Mouse (Mus musculus) intestine, embryonic 14.5 days (tissue): ENCODE results near the gene Kat5. TPM values are rescaled to one million over a fixed set of nuclear protein-coding genes. Genes with fewer than 3 reads are reported as not detected.

ENCODE experiments used
- ATAC-seq: fragments of 200-750 bp; cut with Nextera tagmentation; replicated peaks from 2 replicates; pipeline ENCODE4 v1.8.0; 2017; ENCODE audit warnings: low read depth, moderate number of reproducible peaks, moderate TSS enrichment, moderate library complexity; ENCODE audit not compliant: low FRiP score, low TSS enrichment
- DNase-seq: peaks from one replicate; pipeline ENCODE4 v3.0.0-alpha.2; 2018; ENCODE audit warnings: low spot score
- H3K27ac ChIP-seq: fragments of 300-500 bp; sonication (generic); 2 replicates; pipeline ENCODE4 v1.5.1; 2014; ENCODE audit warnings: low read depth, mild to moderate bottlenecking, control low read depth
- H3K27me3 ChIP-seq: fragments of 300-500 bp; sonication (generic); replicated peaks from 2 replicates; pipeline ENCODE4 v1.6.1; 2014; ENCODE audit warnings: low read length, control low read depth; ENCODE audit not compliant: control insufficient read depth, insufficient read depth
- H3K36me3 ChIP-seq: fragments of 300-500 bp; sonication (generic); 2 replicates; pipeline ENCODE4 v1.6.1; 2014; ENCODE audit warnings: low read length, control low read depth; ENCODE audit not compliant: control insufficient read depth, insufficient read depth
- H3K4me1 ChIP-seq: fragments of 300-500 bp; sonication (generic); replicated peaks from 2 replicates; pipeline ENCODE4 v1.6.1; 2014; ENCODE audit warnings: low read length, control low read depth, mixed read lengths; ENCODE audit not compliant: control insufficient read depth, insufficient read depth
- H3K4me2 ChIP-seq: fragments of 300-500 bp; sonication (generic); 2 replicates; pipeline ENCODE4 v1.6.1; 2014; ENCODE audit warnings: low read length
- H3K4me3 ChIP-seq: fragments of 300-500 bp; sonication (generic); 2 replicates; pipeline ENCODE4 v1.5.1; 2014; ENCODE audit warnings: low read depth, low read length, control low read depth, mixed read lengths
- H3K9ac ChIP-seq: fragments of 300-500 bp; sonication (generic); 2 replicates; pipeline ENCODE4 v1.6.1; 2014; ENCODE audit warnings: mild to moderate bottlenecking, low read length
- H3K9me3 ChIP-seq: fragments of 300-500 bp; sonication (generic); 2 replicates; pipeline ENCODE4 v1.6.1; 2016; ENCODE audit warnings: low read length, control low read depth; ENCODE audit not compliant: control insufficient read depth
- WGBS: fragments of 180-500 bp; shearing (Covaris S2); extraction: QIAGEN DNeasy Blood & Tissue Kit; methylation state at CpG from one replicate; pipeline ENCODE4 v1.1.7; 2014; 5-methylcytosine and 5-hydroxymethylcytosine counted together
- polyA plus RNA-seq: library from polyadenylated mRNA; unstranded; fragments of >200 nt; fragmentation: Nextera tagmentation; extraction: Ambion mirVana; gene quantifications from 2 replicates; pipeline ENCODE4 v1.2.1, GENCODE M21; 2014

Kat5 gene
- polyA plus RNA-seq, 1 experiment from 2014 or later: 33.3 TPM

GRCm38 (mm10) chr19:5561252-5561790 is 48.7 kb downstream of the Kat5 start:
- DNase-seq: peak; percentile 71
- peak overlapping the region; percentile 44 for H3K4me3 ChIP-seq
- WGBS: 17% methylated on average over 10 of the region's 10 CpGs
- H3K4me1 ChIP-seq: peaks cover 10% of the 10 kb centered on the region
- peaks cover 73% of the 10 kb centered on the region for H3K27me3 ChIP-seq
- no peaks in the 10 kb centered on the region for H3K36me3 ChIP-seq
- no peak for ATAC-seq
- peak overlapping the region; percentile 75 for H3K27ac ChIP-seq
- H3K4me2 ChIP-seq: peak overlapping the region; percentile 55
- H3K9ac ChIP-seq: no peak overlapping the region; the same call in 1 of the 2 replicates
- H3K9me3 ChIP-seq: no peaks in the 10 kb centered on the region

- Histone ChIP-seq H3K4me1 (peaks cover 10% of the 10 kb centered on the region), H3K27me3 (peaks cover 73% of the 10 kb centered on the region), H3K9me3 (no peaks in the 10 kb centered on the region), H3K4me2 (peak within 1 kb of the TSS; percentile 55), H3K9ac (peak within 1 kb of the TSS; percentile 50), H3K27ac (peak within 1 kb of the TSS; percentile 75), H3K36me3 (no peaks in the 10 kb centered on the region), H3K4me3 (peak within 1 kb of the TSS; percentile 44)
- under 1% methylated on average over 56 of the region's 57 CpGs for WGBS
- peak; percentile 81 for DNase-seq
- ATAC-seq: peak; percentile 87
Observed at GRCm38 (mm10) chr19:5560457-5561041, 49.5 kb downstream of the Kat5 start, which contains the start of gene Ovol1. TSS of gene Ovol1 (minus strand) at chr19:5560646.

- DNase-seq (peak; percentile 76), ATAC-seq (no peak)
- H3K4me2 ChIP-seq: peak overlapping the region; percentile 55
- peaks cover 73% of the 10 kb centered on the region for H3K27me3 ChIP-seq
- peak overlapping the region; percentile 44 for H3K4me3 ChIP-seq
- H3K36me3 ChIP-seq: no peaks in the 10 kb centered on the region
- H3K4me1 ChIP-seq: peaks cover 10% of the 10 kb centered on the region
- peak overlapping the region; percentile 50 for H3K9ac ChIP-seq
- under 1% methylated on average over 69 of the region's 69 CpGs for WGBS
- no peaks in the 10 kb centered on the region for H3K9me3 ChIP-seq
- H3K27ac ChIP-seq: peak overlapping the region; percentile 71
Observed at GRCm38 (mm10) chr19:5559631-5560456, 50.2 kb downstream of the Kat5 start.

- no peak overlapping the region for H3K9ac ChIP-seq
- no peaks in the 10 kb centered on the region for H3K9me3 ChIP-seq
- peak overlapping the region; percentile 55 for H3K4me2 ChIP-seq
- no peak for ATAC-seq
- 15% methylated on average over 8 of the region's 8 CpGs for WGBS
- DNase-seq: peak; percentile 60
- H3K27me3 ChIP-seq: peaks cover 73% of the 10 kb centered on the region
- H3K4me1 ChIP-seq: peaks cover 10% of the 10 kb centered on the region
- H3K4me3 ChIP-seq: peak overlapping the region; percentile 44
- peak overlapping the region; percentile 71; the same call in 1 of the 2 replicates for H3K27ac ChIP-seq
- H3K36me3 ChIP-seq: no peaks in the 10 kb centered on the region
Observed at GRCm38 (mm10) chr19:5559229-5559628, 50.8 kb downstream of the Kat5 start.

- ATAC-seq: no peak
- Histone ChIP-seq H3K27ac (no peak overlapping the region), H3K9ac (peak overlapping the region; percentile 22; the same call in 1 of the 2 replicates), H3K4me2 (peak overlapping the region; percentile 55), H3K27me3 (peaks cover 71% of the 10 kb centered on the region), H3K36me3 (no peaks in the 10 kb centered on the region), H3K4me1 (peaks cover 13% of the 10 kb centered on the region), H3K9me3 (no peaks in the 10 kb centered on the region), H3K4me3 (peak overlapping the region; percentile 44)
- WGBS: 50% methylated on average over 8 of the region's 8 CpGs
- DNase-seq: no peak
Observed at GRCm38 (mm10) chr19:5558770-5559169, 51.3 kb downstream of the Kat5 start.

- DNase-seq: no peak
Observed at GRCm38 (mm10) chr19:5558169-5558568, 51.9 kb downstream of the Kat5 start.

GRCm38 (mm10) chr19:5554212-5554611 is 55.8 kb downstream of the Kat5 start:
- Histone ChIP-seq H3K27ac (no peak overlapping the region), H3K4me2 (no peak overlapping the region; the same call in 1 of the 2 replicates), H3K36me3 (peaks cover 10% of the 10 kb centered on the region; the same call in 1 of the 2 replicates), H3K9me3 (no peaks in the 10 kb centered on the region), H3K9ac (no peak overlapping the region), H3K27me3 (peaks cover 26% of the 10 kb centered on the region), H3K4me1 (peaks cover 4% of the 10 kb centered on the region; the same call in 1 of the 2 replicates), H3K4me3 (no peak overlapping the region)
- WGBS: 66% methylated on average over 14 of the region's 14 CpGs
- peak; percentile 56; the same call in 1 of the 2 replicates for ATAC-seq
- no peak for DNase-seq

More at GRCm38 (mm10) chr19:5558169-5558568, 51.9 kb downstream of the Kat5 start:
- WGBS: 36% methylated on average over 7 of the region's 7 CpGs
- Histone ChIP-seq H3K4me1 (peaks cover 13% of the 10 kb centered on the region), H3K27me3 (peaks cover 65% of the 10 kb centered on the region), H3K4me2 (peak overlapping the region; percentile 55), H3K36me3 (no peaks in the 10 kb centered on the region), H3K9me3 (no peaks in the 10 kb centered on the region), H3K9ac (no peak overlapping the region), H3K27ac (no peak overlapping the region), H3K4me3 (peak overlapping the region; percentile 44; the same call in 1 of the 2 replicates)
- ATAC-seq: no peak

- Histone ChIP-seq H3K9ac (no peak overlapping the region), H3K4me1 (peaks cover 4% of the 10 kb centered on the region; the same call in 1 of the 2 replicates), H3K4me2 (no peak overlapping the region), H3K9me3 (no peaks in the 10 kb centered on the region), H3K27ac (no peak overlapping the region), H3K27me3 (peaks cover 22% of the 10 kb centered on the region), H3K4me3 (no peak overlapping the region), H3K36me3 (peaks cover 10% of the 10 kb centered on the region; the same call in 1 of the 2 replicates)
- ATAC-seq (peak; percentile 25; the same call in 1 of the 2 replicates), DNase-seq (peak; percentile 66)
- 46% methylated on average over 8 of the region's 8 CpGs for WGBS
Observed at GRCm38 (mm10) chr19:5553802-5554201, 56.2 kb downstream of the Kat5 start.
